Mouse (Mus musculus) heart, adult 8-10 months (tissue): Measurements from ENCODE around the gene Lman2l. TPM values are rescaled to one million over a fixed set of nuclear protein-coding genes. Genes with fewer than 3 reads are reported as not detected.

Source experiments
- total RNA-seq, 4 experiments: library from RNA; stranded (reverse); gene quantifications; 2 replicates each; pipeline ENCODE4 v1.2.4; 2022

Lman2l gene
- total RNA-seq, 4 experiments from 2014 or later: 26.3 to 29.4 (median 27.8) TPM

Other genes starting within 250 kb of the Lman2l start
- 10 to 100 TPM; 26.8 to 31.9 (median 28.4) TPM for gene Uggt1, start 200.6 kb downstream of the Lman2l start, total RNA-seq
- gene Neurl3, start 170.6 kb downstream of the Lman2l start, total RNA-seq: 1 to 10 TPM; 2.0 to 4.4 (median 2.8) TPM
- gene Arid5a, start 137.5 kb downstream of the Lman2l start, total RNA-seq: 10 to 100 TPM in 2 of 4 experiments, 1 to 10 TPM in 2; 4.7 to 16.6 (median 9.9) TPM
- gene Kansl3, start 76.1 kb downstream of the Lman2l start, total RNA-seq: 10 to 100 TPM; 46.9 to 76.4 (median 65.2) TPM
- not detected for gene Fer1l5, start 73.0 kb downstream of the Lman2l start, total RNA-seq
- 1 to 10 TPM; 3.7 to 5.2 (median 4.7) TPM for gene Cnnm4, start 26.3 kb upstream of the Lman2l start, total RNA-seq
- gene Cnnm3, start 66.6 kb upstream of the Lman2l start, total RNA-seq: 10 to 100 TPM in 3 of 4 experiments, 1 to 10 TPM in 1; 8.6 to 16.3 (median 11.7) TPM
- gene Ankrd23, start 91.6 kb upstream of the Lman2l start, total RNA-seq: 100 to 1,000 TPM; 251 to 540 (median 405) TPM
- 100 to 1,000 TPM; 132 to 332 (median 244) TPM for gene Gm42417, start 94.2 kb upstream of the Lman2l start, total RNA-seq
- 1 to 10 TPM; 5.4 to 8.2 (median 7.1) TPM for gene Ankrd39, start 102.2 kb upstream of the Lman2l start, total RNA-seq
- gene Sema4c, start 113.1 kb upstream of the Lman2l start, total RNA-seq: 10 to 100 TPM; 10.8 to 13.4 (median 11.2) TPM
- gene Fam178b, start 237.9 kb upstream of the Lman2l start, total RNA-seq: under 1 TPM in 2 of 4 experiments, not detected in 2; 0.44 to 0.62 TPM
- 1,000 to 10,000 TPM; 1,794 to 2,512 (median 2,152) TPM for gene Cox5b, start 246.2 kb upstream of the Lman2l start, total RNA-seq